Mouse (Mus musculus) adrenal gland, postnatal 0 days (tissue): Measurements from ENCODE around the gene A230072I06Rik. TPM values are rescaled to one million over a fixed set of nuclear protein-coding genes. Genes with fewer than 3 reads are reported as not detected.

Source experiments
- polyA plus RNA-seq: library from polyadenylated mRNA; unstranded; fragments of >200 nt; fragmentation: Nextera tagmentation; extraction: Ambion mirVana; gene quantifications from 2 replicates; pipeline ENCODE4 v1.2.1, GENCODE M21; 2015

A230072I06Rik gene
- polyA plus RNA-seq: not detected in 2 replicates

GRCm38 (mm10) chr8:12278663-12279312 is at the start of gene A230072I06Rik:
Gene A230072I06Rik (plus strand): TSS chr8:12278819.

Other genes with a start within 250 kb of the A230072I06Rik start
- gene Sox1, start 116.5 kb downstream of the A230072I06Rik start, polyA plus RNA-seq: 0.14 TPM in 1 of 2 replicates, not detected in the other